Mouse (Mus musculus) hindbrain, embryonic 16.5 days (tissue): ENCODE measurements at regions not wholly inside any gene's neighbourhood (a gene's known extent, or its start where the extent isn't known, plus 50 kb on each side); places are given as distances from the start of the nearest gene placed in this dataset.

Experiments used
- ATAC-seq: fragments of 200-750 bp; cut with Nextera tagmentation; 2 replicates; pipeline ENCODE4 v1.8.0; 2017; ENCODE audit warnings: moderate TSS enrichment, moderate library complexity
- H3K27ac ChIP-seq: fragments of 300-500 bp; sonication (generic); 2 replicates; pipeline ENCODE4 v1.5.1; 2014; ENCODE audit warnings: low read depth, mild to moderate bottlenecking, control low read depth, low read length, moderate library complexity
- H3K27me3 ChIP-seq: fragments of 300-500 bp; sonication (generic); replicated peaks from 2 replicates; pipeline ENCODE4 v1.6.1; 2014; ENCODE audit warnings: low read length; ENCODE audit not compliant: control insufficient read depth, insufficient read depth
- H3K36me3 ChIP-seq: fragments of 300-500 bp; sonication (generic); 2 replicates; pipeline ENCODE4 v1.6.1; 2014; ENCODE audit warnings: mild to moderate bottlenecking, low read length, moderate library complexity, mixed read lengths; ENCODE audit not compliant: control insufficient read depth, insufficient read depth
- H3K4me1 ChIP-seq: fragments of 300-500 bp; sonication (generic); 2 replicates; pipeline ENCODE4 v1.6.1; 2014; ENCODE audit warnings: low read depth, low read length; ENCODE audit not compliant: control insufficient read depth, insufficient read depth
- H3K4me2 ChIP-seq: fragments of 300-500 bp; sonication (generic); 2 replicates; pipeline ENCODE4 v1.6.1; 2014; ENCODE audit warnings: mild to moderate bottlenecking, low read length, control low read depth, moderate library complexity
- H3K4me3 ChIP-seq: fragments of 300-500 bp; sonication (generic); 2 replicates; pipeline ENCODE4 v1.5.1; 2014; ENCODE audit warnings: mild to moderate bottlenecking, low read length, control low read depth, moderate library complexity
- H3K9ac ChIP-seq: fragments of 300-500 bp; sonication (generic); 2 replicates; pipeline ENCODE4 v1.6.1; 2014; ENCODE audit warnings: low read depth, mild to moderate bottlenecking, control low read depth, low read length, moderate library complexity
- H3K9me3 ChIP-seq: fragments of 300-500 bp; sonication (generic); 2 replicates; pipeline ENCODE4 v1.6.1; 2014; ENCODE audit warnings: mild to moderate bottlenecking, low read length, moderate library complexity; ENCODE audit not compliant: control insufficient read depth
- WGBS: fragments of 180-500 bp; shearing (Covaris S2); extraction: QIAGEN DNeasy Blood & Tissue Kit; methylation state at CpG from one replicate; pipeline ENCODE4 v1.1.7; 2014; 5-methylcytosine and 5-hydroxymethylcytosine counted together

- WGBS = 80% methylated on average over 9 of the region's 9 CpGs
- H3K9ac ChIP-seq = no peak overlapping the region
- H3K4me1 ChIP-seq = no peaks in the 10 kb centered on the region; the same call in none of the 2 replicates
- no peak for ATAC-seq
- H3K9me3 ChIP-seq = no peaks in the 10 kb centered on the region
- no peaks in the 10 kb centered on the region for H3K27me3 ChIP-seq
- H3K36me3 ChIP-seq = no peaks in the 10 kb centered on the region
- no peak overlapping the region for H3K4me2 ChIP-seq
- no peak overlapping the region for H3K4me3 ChIP-seq
- H3K27ac ChIP-seq = no peak overlapping the region
Observed at GRCm38 (mm10) chr9:120743455-120743854, 172.2 kb downstream of the Rpl14 start.

- Histone ChIP-seq H3K36me3 (no peaks in the 10 kb centered on the region), H3K9ac (no peak overlapping the region), H3K27me3 (no peaks in the 10 kb centered on the region), H3K27ac (no peak overlapping the region), H3K4me2 (no peak overlapping the region), H3K4me3 (no peak overlapping the region), H3K4me1 (no peaks in the 10 kb centered on the region), H3K9me3 (no peaks in the 10 kb centered on the region)
- WGBS = 83% methylated on average over 6 of the region's 6 CpGs
- no peak for ATAC-seq
Observed at GRCm38 (mm10) chr9:120745674-120746073, 174.4 kb downstream of the Rpl14 start.

DNA sequence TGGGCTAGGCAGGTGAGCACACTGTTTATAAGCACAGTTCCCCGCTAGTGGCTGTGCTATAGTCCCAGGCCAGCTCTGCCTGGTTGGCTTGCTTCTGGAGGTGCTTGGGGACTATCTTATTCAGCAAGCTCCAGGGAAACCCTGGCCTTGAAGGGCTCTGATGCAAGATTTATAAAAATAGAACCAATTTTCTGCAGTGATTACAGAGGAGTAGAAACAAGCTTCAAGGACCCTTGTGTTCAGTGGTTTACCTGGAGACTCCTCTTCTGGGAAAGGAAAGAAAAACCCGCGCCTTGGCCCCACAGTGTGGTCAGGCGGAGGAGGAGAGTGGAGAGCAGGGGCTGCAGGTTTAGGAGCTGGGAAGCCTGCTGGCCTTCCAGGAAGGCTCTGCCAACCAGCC, 178.2 kb upstream of the Ctnnb1 start:
- H3K27ac ChIP-seq = no peak overlapping the region

GRCm38 (mm10) chr9:120751686-120752484, 177.1 kb upstream of the Ctnnb1 start:
- H3K4me1 ChIP-seq = no peaks in the 10 kb centered on the region
- H3K27me3 ChIP-seq = no peaks in the 10 kb centered on the region
- no peak overlapping the region for H3K4me2 ChIP-seq
- no peaks in the 10 kb centered on the region for H3K36me3 ChIP-seq
- ATAC-seq = no peak; the same call in 1 of the 2 replicates
- no peak overlapping the region for H3K9ac ChIP-seq
- no peaks in the 10 kb centered on the region for H3K9me3 ChIP-seq
- H3K27ac ChIP-seq = no peak overlapping the region
- WGBS = 72% methylated on average over 5 of the region's 5 CpGs
- H3K4me3 ChIP-seq = no peak overlapping the region

More for the DNA sequence above, 178.2 kb upstream of the Ctnnb1 start:
- Histone ChIP-seq H3K9me3 (no peaks in the 10 kb centered on the region), H3K4me2 (no peak overlapping the region), H3K27me3 (no peaks in the 10 kb centered on the region), H3K4me3 (no peak overlapping the region), H3K4me1 (no peaks in the 10 kb centered on the region), H3K36me3 (no peaks in the 10 kb centered on the region), H3K9ac (no peak overlapping the region)
- no peak for ATAC-seq
- WGBS = 88% methylated on average over 4 of the region's 4 CpGs

DNA sequence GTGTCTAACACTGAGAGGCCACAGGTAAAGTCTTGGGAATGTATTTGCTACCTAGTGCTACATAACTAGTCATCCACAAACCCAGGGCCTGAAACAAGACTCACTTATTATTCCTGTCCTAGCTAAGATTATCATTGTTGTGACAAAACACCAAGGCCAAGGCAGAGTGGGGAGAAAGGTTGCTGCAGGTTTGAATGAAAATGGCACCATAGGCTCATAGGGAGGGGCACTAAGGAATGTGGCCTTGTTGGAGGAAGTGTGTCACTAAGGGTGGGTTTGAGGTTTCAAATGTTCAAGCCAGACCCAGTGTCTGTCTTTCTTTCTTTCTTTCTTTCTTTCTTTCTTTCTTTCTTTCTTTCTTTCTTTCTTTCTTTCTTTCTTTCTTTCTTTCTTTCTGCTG, 174.9 kb upstream of the Ctnnb1 start:
- no peaks in the 10 kb centered on the region for H3K27me3 ChIP-seq
- H3K4me2 ChIP-seq = no peak overlapping the region
- H3K36me3 ChIP-seq = no peaks in the 10 kb centered on the region
- H3K4me1 ChIP-seq = no peaks in the 10 kb centered on the region
- no peak overlapping the region for H3K27ac ChIP-seq
- H3K4me3 ChIP-seq = no peak overlapping the region
- H3K9me3 ChIP-seq = no peaks in the 10 kb centered on the region
- ATAC-seq = no peak
- H3K9ac ChIP-seq = no peak overlapping the region

DNA sequence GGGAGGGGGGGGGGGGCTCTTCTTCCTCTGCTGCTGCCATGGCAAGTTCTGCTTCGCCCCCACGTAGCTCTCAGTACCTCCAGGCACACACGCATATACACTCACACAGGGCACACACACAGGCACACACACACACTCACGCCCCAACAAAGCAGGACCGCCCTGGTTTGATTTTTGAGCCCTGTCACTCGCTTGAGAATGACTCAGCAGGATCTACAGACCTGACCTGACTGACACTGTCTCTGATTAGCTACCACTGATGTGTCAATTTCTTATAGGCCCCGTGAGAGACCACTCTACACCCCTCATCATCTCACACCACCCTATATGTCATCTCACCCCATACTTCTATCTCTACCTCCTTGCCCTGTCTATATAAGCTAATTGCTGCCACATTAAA, 173.5 kb upstream of the Ctnnb1 start:
- Histone ChIP-seq H3K4me3 (no peak overlapping the region), H3K27me3 (no peaks in the 10 kb centered on the region), H3K4me2 (no peak overlapping the region), H3K36me3 (no peaks in the 10 kb centered on the region), H3K27ac (no peak overlapping the region), H3K9me3 (no peaks in the 10 kb centered on the region), H3K4me1 (no peaks in the 10 kb centered on the region), H3K9ac (no peak overlapping the region)
- no peak for ATAC-seq
- WGBS = 83% methylated on average over 7 of the region's 7 CpGs

DNA sequence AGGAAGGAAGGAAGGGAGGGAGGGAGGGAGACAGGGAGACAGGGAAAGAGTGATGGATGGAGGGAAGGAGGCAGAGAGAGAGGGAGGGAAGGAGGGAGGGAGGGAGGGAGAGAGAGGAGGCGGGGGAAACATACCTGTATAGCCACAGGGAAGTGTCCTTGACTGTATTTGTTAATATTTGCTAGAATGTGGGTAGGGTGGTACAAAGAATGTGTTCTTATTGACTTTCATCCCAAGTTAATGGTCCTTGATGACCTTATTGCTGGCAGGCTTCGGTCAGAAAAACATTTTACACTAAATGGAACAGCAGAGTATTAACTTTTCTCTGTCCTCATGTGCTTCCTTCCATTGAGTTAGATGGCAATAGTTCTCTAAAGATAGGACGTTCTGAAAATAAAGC, 171.0 kb upstream of the Ctnnb1 start:
- H3K4me2 ChIP-seq = no peak overlapping the region
- H3K4me3 ChIP-seq = no peak overlapping the region
- H3K27ac ChIP-seq = no peak overlapping the region
- no peaks in the 10 kb centered on the region for H3K27me3 ChIP-seq
- no peak overlapping the region for H3K9ac ChIP-seq
- no peaks in the 10 kb centered on the region for H3K36me3 ChIP-seq
- H3K4me1 ChIP-seq = no peaks in the 10 kb centered on the region
- no peaks in the 10 kb centered on the region for H3K9me3 ChIP-seq
- 91% methylated on average over 3 of the region's 3 CpGs for WGBS
- ATAC-seq = no peak

DNA sequence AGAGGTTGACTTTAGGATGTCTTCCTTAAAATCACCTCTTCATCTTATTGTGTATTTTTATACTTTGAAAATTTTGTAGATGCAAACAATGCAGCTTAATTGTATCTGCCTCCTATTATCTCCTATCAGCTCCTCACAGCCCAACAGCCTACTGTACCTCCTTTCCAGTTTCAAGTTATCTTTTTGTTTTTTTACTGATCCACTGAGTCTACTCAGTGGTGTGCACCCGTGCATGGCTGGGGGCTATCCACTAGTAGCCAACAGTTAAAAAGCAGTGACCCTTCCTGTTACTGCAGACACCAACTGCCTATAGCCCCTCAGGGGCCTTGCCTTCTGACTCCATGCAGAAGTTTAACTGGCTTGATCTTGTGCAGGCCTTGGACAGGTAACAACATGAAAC, 170.4 kb upstream of the Ctnnb1 start:
- WGBS = 89% methylated on average over 1 of the region's 1 CpGs
- Histone ChIP-seq H3K4me1 (no peaks in the 10 kb centered on the region), H3K27me3 (no peaks in the 10 kb centered on the region), H3K4me3 (no peak overlapping the region), H3K9me3 (no peaks in the 10 kb centered on the region), H3K36me3 (no peaks in the 10 kb centered on the region), H3K9ac (no peak overlapping the region), H3K4me2 (no peak overlapping the region), H3K27ac (no peak overlapping the region)
- no peak for ATAC-seq

- Histone ChIP-seq H3K27me3 (no peaks in the 10 kb centered on the region), H3K36me3 (no peaks in the 10 kb centered on the region), H3K4me2 (no peak overlapping the region), H3K9me3 (no peaks in the 10 kb centered on the region), H3K9ac (no peak overlapping the region), H3K4me3 (no peak overlapping the region), H3K27ac (0 out of 2 replicates have a peak overlapping the region, but pooled peaks have one; percentile 44), H3K4me1 (no peaks in the 10 kb centered on the region)
- ATAC-seq = peak; percentile 87
- WGBS = 23% methylated on average over 5 of the region's 5 CpGs
Observed at GRCm38 (mm10) chr9:120759771-120760170, 169.2 kb upstream of the Ctnnb1 start.
